Mouse (Mus musculus) lung, postnatal 0 days (tissue): ENCODE measurements at regions not wholly inside any gene's neighbourhood (a gene's known extent, or its start where the extent isn't known, plus 50 kb on each side); places are given as distances from the start of the nearest gene placed in this dataset.

Experiments
- ATAC-seq: fragments of 200-750 bp; cut with Nextera tagmentation; 2 replicates; pipeline ENCODE4 v1.8.0; 2017; ENCODE audit warnings: moderate library complexity
- DNase-seq: peaks from one replicate; pipeline ENCODE4 v3.0.0-alpha.2; 2016; ENCODE audit warnings: low spot score
- H3K27ac ChIP-seq: fragments of 300-500 bp; sonication (generic); 2 replicates; pipeline ENCODE4 v1.5.1; 2014; ENCODE audit warnings: antibody characterized with exemption, mild to moderate bottlenecking, low read length, mixed read lengths
- H3K27me3 ChIP-seq: fragments of 300-500 bp; sonication (generic); replicated peaks from 2 replicates; pipeline ENCODE4 v1.6.1; 2014; ENCODE audit warnings: low read length, mixed read lengths; ENCODE audit not compliant: insufficient read depth
- H3K36me3 ChIP-seq: fragments of 300-500 bp; sonication (generic); 2 replicates; pipeline ENCODE4 v1.6.1; 2014; ENCODE audit warnings: low read length, mixed read lengths; ENCODE audit not compliant: insufficient read depth
- H3K4me1 ChIP-seq: fragments of 300-500 bp; sonication (generic); 2 replicates; pipeline ENCODE4 v1.6.1; 2014; ENCODE audit warnings: antibody characterized with exemption, low read depth, low read length, mixed read lengths; ENCODE audit not compliant: insufficient read depth
- H3K4me2 ChIP-seq: fragments of 300-500 bp; sonication (generic); replicated peaks from 2 replicates; pipeline ENCODE4 v1.6.1; 2014; ENCODE audit warnings: low read depth, mild to moderate bottlenecking, low read length, moderate library complexity, mixed read lengths
- H3K4me3 ChIP-seq: fragments of 300-500 bp; sonication (generic); 2 replicates; pipeline ENCODE4 v1.5.1; 2014; ENCODE audit warnings: low read depth, low read length
- H3K9ac ChIP-seq: fragments of 300-500 bp; sonication (generic); replicated peaks from 2 replicates; pipeline ENCODE4 v1.6.1; 2014; ENCODE audit warnings: low read depth, mild to moderate bottlenecking
- H3K9me3 ChIP-seq: fragments of 300-500 bp; sonication (generic); 2 replicates; pipeline ENCODE4 v1.6.1; 2016; ENCODE audit warnings: low read length, mixed read lengths
- CTCF ChIP-seq: IDR thresholded peaks from 2 replicates; pipeline ENCODE4 v1.5.1; 2016; ENCODE audit warnings: antibody characterized with exemption, mild to moderate bottlenecking
- EP300 ChIP-seq: IDR thresholded peaks from 2 replicates; pipeline ENCODE4 v1.6.1; 2016; ENCODE audit warnings: antibody characterized with exemption, mild to moderate bottlenecking, control low read depth
- WGBS: fragments of 180-500 bp; shearing (Covaris S2); extraction: QIAGEN DNeasy Blood & Tissue Kit; methylation state at CpG from one replicate; pipeline ENCODE4 v1.1.7; 2014; 5-methylcytosine and 5-hydroxymethylcytosine counted together

DNA sequence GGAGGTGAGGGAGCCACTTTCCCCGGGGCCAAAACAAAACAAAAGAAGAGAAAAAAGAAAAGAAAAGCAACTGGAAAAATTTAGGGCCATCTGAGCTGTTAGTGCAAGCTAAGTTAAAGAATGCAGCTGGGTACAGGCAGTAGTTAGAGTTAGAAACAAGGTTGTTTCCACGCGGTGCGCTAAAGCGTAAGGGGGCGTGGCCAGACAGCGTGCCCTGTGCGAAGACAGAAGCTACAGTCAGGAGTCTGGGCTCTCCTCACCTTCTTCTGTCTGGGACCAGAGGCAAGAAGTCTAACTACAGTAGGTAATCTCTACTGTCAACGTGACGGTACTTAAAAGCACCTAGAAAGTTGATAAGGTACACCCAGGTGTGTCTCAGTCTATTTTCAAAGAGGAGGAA lies 435.9 kb downstream of the Vrk1 start:
- DNase-seq: no peak
- 57% methylated on average over 10 of the region's 10 CpGs for WGBS
- no peak overlapping the region for H3K9ac ChIP-seq
- no peak for ATAC-seq
- no peaks in the 10 kb centered on the region for H3K4me1 ChIP-seq
- H3K9me3 ChIP-seq: no peaks in the 10 kb centered on the region
- H3K27ac ChIP-seq: no peak overlapping the region
- no peaks in the 10 kb centered on the region for H3K36me3 ChIP-seq
- no peaks in the 10 kb centered on the region for H3K27me3 ChIP-seq
- no peak overlapping the region for H3K4me2 ChIP-seq
- TF ChIP-seq CTCF: no peak
- no peak for TF ChIP-seq EP300
- no peak overlapping the region for H3K4me3 ChIP-seq

DNA sequence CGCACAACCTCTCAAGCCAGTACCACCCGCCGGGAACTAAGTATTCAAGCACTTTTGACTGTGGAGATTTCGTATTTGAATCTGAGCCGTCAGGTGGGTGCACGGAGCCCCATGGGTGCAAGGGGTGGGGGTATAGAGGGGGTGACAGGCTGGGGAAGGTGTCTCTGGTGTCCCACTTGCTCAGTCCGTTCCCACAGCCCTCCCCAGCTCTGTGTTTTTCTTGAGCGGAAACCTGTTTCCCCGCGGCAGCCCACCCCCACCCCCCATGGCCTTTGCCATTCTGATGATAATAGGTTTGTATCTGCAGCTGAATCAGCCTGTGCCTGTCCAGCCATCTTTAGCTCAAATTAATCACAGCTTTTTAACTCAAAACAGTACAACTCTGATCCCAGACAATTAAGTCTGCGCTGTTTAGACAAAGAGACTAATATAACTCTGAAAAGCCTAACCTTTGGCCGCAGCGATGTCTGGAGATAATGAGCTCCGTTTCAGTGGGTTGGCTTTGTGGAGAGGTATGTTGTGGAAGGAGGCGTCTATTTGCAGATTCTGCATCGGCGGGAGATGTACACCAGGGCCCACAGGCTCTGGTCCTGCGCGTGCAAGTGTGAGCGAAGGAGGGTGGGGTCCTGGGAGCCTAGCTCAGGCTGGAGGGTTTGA lies 437.0 kb downstream of the Vrk1 start:
- no peaks in the 10 kb centered on the region for H3K4me1 ChIP-seq
- H3K27me3 ChIP-seq: no peaks in the 10 kb centered on the region
- H3K4me3 ChIP-seq: no peak overlapping the region
- ATAC-seq (no peak), DNase-seq (no peak)
- H3K27ac ChIP-seq: no peak overlapping the region
- H3K36me3 ChIP-seq: no peaks in the 10 kb centered on the region
- no peak overlapping the region for H3K4me2 ChIP-seq
- no peak overlapping the region for H3K9ac ChIP-seq
- WGBS: 72% methylated on average over 20 of the region's 20 CpGs
- H3K9me3 ChIP-seq: no peaks in the 10 kb centered on the region
- no peak for TF ChIP-seq CTCF

DNA sequence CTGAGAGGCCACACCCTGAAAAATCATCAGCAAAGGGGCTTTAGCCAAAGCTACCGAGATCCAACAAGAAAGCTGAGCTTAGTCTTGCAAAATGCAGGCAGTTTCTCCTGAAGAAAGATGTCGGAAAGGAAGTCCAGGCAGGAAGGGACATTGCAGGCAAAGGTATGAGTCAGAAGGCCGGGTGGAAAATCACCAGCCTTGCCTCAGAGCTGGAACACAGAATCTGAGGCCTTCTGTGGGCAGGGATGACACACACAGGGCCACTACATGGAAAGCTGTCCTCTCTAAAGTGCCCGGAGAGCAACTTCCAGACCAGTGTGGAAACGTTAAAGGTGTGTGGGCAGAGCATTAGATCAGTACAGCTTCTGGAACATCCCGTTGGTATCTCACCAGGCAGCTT lies 438.5 kb downstream of the Vrk1 start:
- ATAC-seq (no peak), DNase-seq (no peak)
- Histone ChIP-seq H3K27ac (no peak overlapping the region), H3K36me3 (no peaks in the 10 kb centered on the region), H3K4me2 (no peak overlapping the region), H3K4me1 (no peaks in the 10 kb centered on the region), H3K27me3 (no peaks in the 10 kb centered on the region), H3K9me3 (no peaks in the 10 kb centered on the region), H3K4me3 (no peak overlapping the region), H3K9ac (no peak overlapping the region)
- WGBS: 62% methylated on average over 6 of the region's 6 CpGs
- TF ChIP-seq CTCF: no peak
- no peak for TF ChIP-seq EP300

DNA sequence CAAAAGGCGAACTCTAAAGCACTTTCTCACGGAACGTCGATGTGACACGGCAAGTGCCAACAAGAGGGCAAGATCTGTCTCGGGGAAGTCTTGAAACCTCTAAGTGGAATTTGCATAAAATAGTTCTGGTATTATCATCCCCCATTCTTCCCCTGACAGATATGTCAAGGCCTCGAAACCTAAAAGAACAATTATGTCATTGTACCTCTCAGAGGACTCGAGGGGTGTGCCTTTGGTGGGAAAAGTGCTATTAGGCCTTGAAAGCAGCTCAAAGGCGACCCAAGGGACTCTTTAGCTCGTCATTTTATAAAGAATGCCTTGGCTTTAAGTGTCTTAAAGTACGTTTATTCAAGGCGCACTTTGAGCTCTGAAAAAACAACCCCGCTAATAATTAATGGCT lies 443.5 kb downstream of the Vrk1 start:
- no peak for TF ChIP-seq CTCF
- TF ChIP-seq EP300: no peak
- Histone ChIP-seq H3K9ac (no peak overlapping the region), H3K4me2 (no peak overlapping the region), H3K4me3 (no peak overlapping the region), H3K27me3 (no peaks in the 10 kb centered on the region), H3K9me3 (no peaks in the 10 kb centered on the region), H3K27ac (no peak overlapping the region), H3K4me1 (no peaks in the 10 kb centered on the region), H3K36me3 (no peaks in the 10 kb centered on the region)
- DNase-seq (no peak), ATAC-seq (no peak)
- 54% methylated on average over 13 of the region's 13 CpGs for WGBS

DNA sequence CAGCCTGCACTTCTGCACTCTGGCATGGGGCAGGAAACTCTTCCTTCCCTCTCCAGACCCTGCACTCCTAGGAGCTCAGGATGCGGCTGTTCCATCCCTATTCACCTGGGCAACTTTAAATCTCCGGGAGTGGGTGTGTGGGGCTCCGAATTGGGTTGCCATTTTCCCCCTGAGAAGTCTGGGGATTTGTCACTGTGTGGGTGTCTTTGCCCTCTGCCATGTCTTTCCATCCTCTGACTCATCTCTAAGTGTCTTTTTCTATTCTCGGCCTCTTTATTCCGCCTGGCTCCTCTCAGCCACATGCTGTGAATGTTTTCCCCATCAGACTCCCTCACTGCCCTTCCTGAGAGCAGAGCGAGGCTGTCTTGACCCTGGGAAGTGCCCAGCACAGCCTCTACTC lies 448.2 kb downstream of the Vrk1 start:
- no peaks in the 10 kb centered on the region for H3K36me3 ChIP-seq
- no peaks in the 10 kb centered on the region for H3K4me1 ChIP-seq
- H3K4me2 ChIP-seq: no peak overlapping the region
- H3K4me3 ChIP-seq: no peak overlapping the region
- 54% methylated on average over 6 of the region's 6 CpGs for WGBS
- H3K9me3 ChIP-seq: no peaks in the 10 kb centered on the region
- TF ChIP-seq CTCF (no peak), EP300 (no peak)
- no peaks in the 10 kb centered on the region for H3K27me3 ChIP-seq
- H3K27ac ChIP-seq: no peak overlapping the region
- ATAC-seq (no peak), DNase-seq (no peak)
- no peak overlapping the region for H3K9ac ChIP-seq

DNA sequence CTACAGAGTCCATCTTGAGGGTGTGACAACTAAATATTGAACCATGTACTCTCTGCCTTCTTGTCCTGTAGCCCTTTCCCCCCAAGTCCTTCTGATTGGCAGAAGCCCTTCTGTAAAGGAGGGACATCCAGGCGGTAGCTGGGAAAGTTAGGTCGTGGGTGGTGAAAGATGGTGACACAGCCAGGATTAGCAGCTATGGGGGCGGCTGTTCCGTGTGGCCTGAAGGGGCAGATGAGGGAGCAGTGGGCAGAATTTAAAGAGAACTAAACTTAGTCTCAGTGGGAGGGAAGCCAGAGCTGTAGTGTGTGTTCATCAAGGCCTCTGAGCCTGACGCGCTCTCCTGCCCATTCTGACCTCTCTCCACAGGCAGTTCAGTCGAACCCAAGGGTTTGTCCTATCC lies 450.6 kb downstream of the Vrk1 start:
- no peak for TF ChIP-seq EP300
- no peak for TF ChIP-seq CTCF
- H3K4me1 ChIP-seq: no peaks in the 10 kb centered on the region
- H3K36me3 ChIP-seq: no peaks in the 10 kb centered on the region
- 78% methylated on average over 7 of the region's 7 CpGs for WGBS
- H3K27me3 ChIP-seq: no peaks in the 10 kb centered on the region
- H3K9ac ChIP-seq: no peak overlapping the region
- no peak overlapping the region for H3K4me3 ChIP-seq
- no peak for ATAC-seq
- no peak overlapping the region for H3K27ac ChIP-seq
- DNase-seq: no peak
- no peak overlapping the region for H3K4me2 ChIP-seq
- H3K9me3 ChIP-seq: no peaks in the 10 kb centered on the region

DNA sequence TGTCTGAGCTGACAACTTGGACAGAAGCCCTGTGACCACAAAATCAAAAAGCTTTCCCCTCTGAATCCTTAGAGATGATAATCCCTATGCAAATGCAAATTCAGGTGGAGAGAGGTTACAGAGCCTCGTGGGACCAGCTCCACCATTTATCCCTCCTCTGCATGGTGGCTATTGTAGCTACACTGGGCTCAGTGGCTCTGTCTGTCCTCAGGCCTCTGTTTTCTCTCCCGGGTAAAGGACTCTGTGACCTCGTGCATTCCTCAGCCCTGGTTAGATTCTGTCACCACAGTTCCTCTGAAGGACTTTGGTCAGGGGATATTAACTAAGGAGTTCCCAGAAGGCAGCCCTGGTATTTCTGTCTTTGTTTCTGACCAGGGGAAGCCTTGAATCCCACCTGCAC lies 452.3 kb downstream of the Vrk1 start:
- Histone ChIP-seq H3K27me3 (no peaks in the 10 kb centered on the region), H3K4me2 (no peak overlapping the region), H3K9me3 (no peaks in the 10 kb centered on the region), H3K27ac (no peak overlapping the region), H3K4me1 (no peaks in the 10 kb centered on the region), H3K9ac (no peak overlapping the region), H3K4me3 (no peak overlapping the region), H3K36me3 (no peaks in the 10 kb centered on the region)
- TF ChIP-seq EP300 (no peak), CTCF (no peak)
- ATAC-seq (no peak), DNase-seq (no peak)
- 16% methylated on average over 3 of the region's 3 CpGs for WGBS
